Mouse (Mus musculus) spleen, postnatal 36 days (tissue): ENCODE results near the gene Sugct.

ENCODE experiments used
- DNase-seq, 2 experiments: peaks; one replicate each; pipeline ENCODE4 v3.0.0; 2022; ENCODE audit warnings: low spot score in 2 of 2, mixed read lengths in 1 of 2

Gene Sugct

GRCm38 (mm10) chr13:17694911-17695699, at the start of gene Sugct, which contains the start of gene Mplkip:
TSS of gene Sugct (minus strand) at chr13:17695553.
TSS of gene Mplkip (plus strand) at chr13:17695192.
- DNase-seq = peak; percentile 100

GRCm38 (mm10) chr13:17728798-17729197, 33.4 kb upstream of the Sugct start:
- DNase-seq = no peak

GRCm38 (mm10) chr13:17727922-17728321, 32.6 kb upstream of the Sugct start:
- DNase-seq = no peak

DNA sequence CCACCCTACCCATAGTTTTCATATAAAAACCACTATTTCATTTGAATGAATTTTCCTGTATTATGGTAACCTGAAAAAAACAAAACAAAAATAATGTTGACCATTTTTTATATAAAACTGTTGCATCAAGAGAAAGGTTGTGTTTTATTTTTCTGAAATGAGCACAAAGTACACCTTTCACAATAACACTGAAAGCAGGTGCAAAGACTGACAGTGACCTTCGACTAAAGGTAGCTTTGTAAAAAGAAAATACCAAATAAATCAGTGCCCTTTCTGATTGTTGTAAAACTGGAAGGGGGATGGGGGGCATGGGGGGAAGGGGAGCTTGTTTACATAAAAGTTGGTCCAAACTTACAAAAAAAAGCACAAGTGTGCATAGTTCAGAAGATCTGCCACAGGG, 22.0 kb upstream of the Sugct start:
- DNase-seq = no peak

DNA sequence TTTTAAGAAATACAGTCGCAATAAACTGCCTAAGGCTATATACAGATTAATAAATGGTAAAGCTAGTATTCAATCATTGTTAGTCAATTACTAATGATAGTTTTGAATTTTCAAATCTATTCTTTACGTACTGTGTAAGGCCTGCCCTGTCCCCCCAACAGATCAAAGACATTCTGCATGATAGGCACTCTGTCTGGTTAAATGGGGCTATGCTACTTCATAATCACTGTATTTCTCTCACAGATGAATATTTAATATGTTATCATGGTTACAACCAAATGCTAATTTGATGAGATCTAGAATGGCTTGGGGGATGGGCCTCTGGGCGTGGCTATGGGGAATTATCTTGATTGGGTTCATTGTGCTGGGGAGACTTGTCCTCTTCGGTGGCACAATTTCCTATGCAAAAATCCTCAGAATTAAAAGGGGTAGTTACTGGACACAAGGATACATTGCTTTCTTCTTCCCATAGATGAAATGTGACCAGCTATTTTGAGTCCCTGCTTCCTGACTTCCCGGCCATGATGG, 13.5 kb upstream of the Sugct start:
- DNase-seq = no peak

- DNase-seq = no peak
Measured at GRCm38 (mm10) chr13:17705188-17705826, 10.0 kb upstream of the Sugct start.

- no peak for DNase-seq
Measured at GRCm38 (mm10) chr13:17702311-17702710, 7.0 kb upstream of the Sugct start.

- DNase-seq = no peak
Measured at GRCm38 (mm10) chr13:17701322-17701721, 6.0 kb upstream of the Sugct start.

- no peak for DNase-seq
Measured at GRCm38 (mm10) chr13:17700090-17700715, 4.8 kb upstream of the Sugct start.

DNA sequence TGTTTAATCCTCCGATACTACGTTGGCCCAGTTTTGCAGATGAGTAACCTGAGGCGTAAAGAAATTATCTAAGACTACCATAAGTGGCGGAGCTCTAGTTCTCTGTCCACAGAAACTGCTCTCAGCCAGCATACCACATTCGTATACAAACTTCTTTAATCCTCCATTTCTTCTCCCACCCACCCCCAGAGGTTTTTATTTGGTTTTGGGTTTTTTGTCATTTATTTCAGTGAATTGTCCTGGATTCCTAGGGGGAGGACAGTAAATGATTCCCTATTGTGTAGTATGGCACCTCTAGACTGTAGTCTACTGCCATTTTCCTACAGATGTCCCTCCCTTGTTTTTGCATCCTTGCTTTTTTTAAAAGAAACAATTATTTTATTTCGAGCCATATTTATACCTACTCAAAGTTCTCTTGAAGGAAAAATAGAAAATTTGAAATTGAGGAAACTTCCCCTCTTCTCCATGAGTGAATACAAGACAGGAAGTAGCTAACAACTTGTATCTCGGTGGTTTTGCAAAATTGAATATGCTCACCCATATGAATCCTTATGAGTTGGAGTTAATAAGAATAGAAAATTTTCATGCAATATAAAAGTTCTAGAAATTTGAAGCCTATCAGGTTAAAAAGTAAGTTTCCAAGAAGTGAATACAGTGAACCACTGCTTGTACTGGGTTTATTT, 686 bp upstream of the Sugct start:
- DNase-seq = no peak

DNA sequence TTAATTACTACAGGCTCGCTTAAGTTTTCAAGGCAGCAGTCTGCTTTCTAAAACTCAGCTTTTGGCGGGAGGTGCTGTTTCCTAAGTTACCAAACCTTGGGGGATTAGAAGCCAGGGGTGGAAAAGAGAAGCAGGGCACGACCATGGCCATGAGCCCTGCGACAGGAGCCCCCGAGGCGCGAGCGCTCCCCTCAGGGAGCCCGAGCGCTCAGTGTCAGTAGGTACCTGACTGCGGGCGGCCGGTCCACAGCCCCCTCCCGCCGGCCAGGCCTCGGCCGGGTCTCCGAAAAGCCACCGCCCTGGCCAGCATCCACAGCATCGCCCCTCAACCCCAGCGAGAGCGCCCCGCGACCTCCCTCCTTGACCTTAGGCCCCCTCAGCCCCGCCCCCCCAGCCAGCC, 939 bp downstream of the Sugct start:
- DNase-seq = no peak

- DNase-seq = no peak
Measured at GRCm38 (mm10) chr13:17693816-17694215, 1.5 kb downstream of the Sugct start.

DNA sequence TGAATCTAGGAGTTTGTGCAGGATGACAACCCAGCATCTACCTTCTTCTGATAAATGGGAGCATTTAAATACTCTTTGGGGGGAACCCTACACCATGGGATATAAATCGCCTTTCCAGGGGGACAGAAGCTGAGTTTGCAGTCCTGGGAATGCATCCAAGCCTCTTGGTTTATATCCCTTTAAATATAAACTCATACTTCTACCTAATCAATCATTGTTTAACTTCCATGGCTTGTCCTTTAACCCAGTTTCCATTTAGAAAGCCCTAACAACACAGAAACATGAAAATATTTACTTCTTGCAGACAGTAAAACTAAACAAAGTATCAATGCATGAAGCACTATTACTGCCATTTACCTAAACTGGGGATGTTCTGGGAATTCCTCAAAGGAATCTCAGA, 3.9 kb downstream of the Sugct start:
- no peak for DNase-seq

DNA sequence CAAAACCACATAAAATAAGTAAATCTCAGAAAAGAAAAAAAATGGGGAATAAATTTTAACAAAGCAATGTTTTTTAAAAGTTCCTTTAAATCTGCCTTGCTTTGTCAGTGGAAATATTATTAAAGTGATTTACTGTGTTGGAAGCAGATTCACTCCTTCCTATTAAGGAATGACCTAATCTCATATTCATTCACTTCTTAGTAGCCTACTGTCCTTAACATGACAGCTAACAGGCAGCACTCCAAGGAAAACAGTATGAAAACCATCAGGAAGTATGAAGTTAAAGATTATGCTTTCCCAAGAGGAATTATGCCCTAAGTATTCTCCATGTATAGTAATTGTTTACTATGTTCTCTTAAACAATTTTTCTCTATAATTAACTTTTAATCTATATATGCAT, 4.7 kb downstream of the Sugct start:
- DNase-seq = no peak

- no peak for DNase-seq
Measured at GRCm38 (mm10) chr13:17689461-17689860, 5.9 kb downstream of the Sugct start.

- DNase-seq = no peak
Measured at GRCm38 (mm10) chr13:17671122-17671521, 24.2 kb downstream of the Sugct start.

DNA sequence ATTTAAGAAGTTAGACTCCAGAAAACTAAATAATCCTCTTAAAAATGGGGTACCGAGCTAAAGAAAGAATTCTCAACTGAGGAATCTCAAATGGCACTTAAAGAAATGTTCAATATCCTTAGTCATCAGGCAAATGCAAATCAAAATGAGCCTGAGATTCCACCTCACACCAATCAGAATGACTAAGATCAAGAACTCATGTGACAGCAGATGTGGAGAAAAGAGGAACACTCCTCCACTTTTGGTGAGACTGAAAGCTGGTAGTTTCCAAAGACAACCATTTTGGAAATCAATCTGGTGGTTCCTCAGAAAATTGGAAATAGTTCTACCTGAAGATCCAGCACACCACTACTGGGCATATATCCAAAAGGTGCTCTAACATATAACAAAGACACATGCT, 28.0 kb downstream of the Sugct start:
- no peak for DNase-seq

DNA sequence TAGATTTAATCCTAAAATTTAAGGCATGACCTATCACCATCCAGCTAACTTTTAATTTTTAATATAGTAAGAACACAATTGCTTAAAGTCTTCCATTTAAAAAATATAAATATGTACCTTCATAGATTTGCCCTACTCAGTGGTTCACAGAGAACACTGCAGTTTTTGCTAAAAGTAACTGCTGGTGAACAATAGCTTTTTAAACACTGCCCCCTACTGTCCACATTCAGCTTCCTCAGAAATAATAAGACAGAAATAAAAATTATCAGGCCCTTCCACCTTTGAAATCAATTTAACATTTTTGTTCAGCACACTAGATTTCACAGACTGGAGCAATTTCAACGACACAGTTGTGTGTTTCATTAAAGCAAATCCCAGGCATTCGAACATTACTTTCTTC, 53.1 kb downstream of the Sugct start:
- peak in 1 of 2 experiments; percentile 11 for DNase-seq

DNA sequence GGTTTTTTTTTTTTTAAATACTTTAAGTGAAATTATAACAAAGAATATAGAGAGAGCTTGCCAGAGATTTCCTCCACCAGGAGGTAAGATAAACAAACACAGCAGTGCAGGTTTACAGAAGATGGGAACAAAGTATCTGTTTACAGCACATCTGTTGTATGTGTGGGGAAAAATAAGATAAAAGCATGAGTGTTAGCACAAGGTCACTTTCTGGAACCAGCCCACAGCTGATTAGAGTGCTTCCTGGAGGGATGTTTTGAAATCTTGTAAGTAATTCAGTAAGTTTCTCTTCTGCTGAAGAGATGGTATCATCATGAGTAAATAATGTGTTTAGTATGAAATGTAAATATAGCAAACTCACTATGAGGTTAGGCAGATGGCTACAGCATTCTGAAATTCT, 57.3 kb downstream of the Sugct start:
- no peak for DNase-seq

DNA sequence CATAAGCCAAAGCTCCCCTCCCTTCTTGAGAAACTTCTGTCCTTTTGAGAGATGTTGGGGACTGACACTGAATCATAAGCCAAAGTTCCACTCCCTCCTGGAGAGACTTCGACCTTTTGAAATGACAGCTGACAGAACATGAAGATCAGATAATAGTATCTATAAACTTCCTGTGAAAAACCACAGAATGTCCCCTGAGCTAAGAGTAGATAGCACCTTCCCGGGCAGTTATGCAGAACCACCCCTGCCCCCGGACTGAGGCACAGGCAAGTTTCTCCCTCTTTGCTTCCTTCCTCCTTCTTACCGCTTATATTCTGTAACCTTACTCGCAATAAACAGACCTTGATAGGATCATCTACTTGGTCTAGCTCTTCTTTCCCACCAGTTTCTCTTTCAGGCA, 68.2 kb downstream of the Sugct start:
- peak; percentile 60 to 71 for DNase-seq

GRCm38 (mm10) chr13:17624976-17625375, 70.4 kb downstream of the Sugct start:
- no peak for DNase-seq

DNA sequence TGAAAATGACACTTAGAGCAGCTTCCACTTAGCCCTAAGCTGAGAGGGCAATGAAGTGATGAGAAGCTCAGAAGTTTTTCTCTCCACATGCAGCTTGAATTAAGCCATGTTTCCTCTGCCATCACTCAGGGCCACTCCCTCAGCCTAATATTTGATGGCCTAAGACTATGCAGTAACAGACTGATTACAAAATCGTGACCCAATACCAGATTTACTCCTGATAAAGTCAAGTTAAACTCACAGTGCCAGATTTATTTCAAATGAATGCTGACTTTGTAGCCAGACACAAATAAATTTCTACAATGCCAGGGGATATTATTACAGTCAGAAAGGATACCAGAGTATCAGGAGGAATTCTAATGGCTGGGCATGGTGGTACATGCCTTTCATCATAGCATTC, 89.1 kb downstream of the Sugct start:
- DNase-seq = no peak
